Mouse (Mus musculus) heart, embryonic 10.5 days (tissue): ENCODE results near the gene Wnt1. TPM values are rescaled to one million over a fixed set of nuclear protein-coding genes. Genes with fewer than 3 reads are reported as not detected.

ENCODE experiments used
- DNase-seq: peaks from one replicate; pipeline ENCODE4 v3.0.0-alpha.2; 2017; ENCODE audit warnings: low spot score
- H3K27ac ChIP-seq: fragments of 300-500 bp; sonication (generic); 2 replicates; pipeline ENCODE4 v1.5.1; 2016; ENCODE audit warnings: mild to moderate bottlenecking
- H3K27me3 ChIP-seq: fragments of 300-500 bp; sonication (generic); 2 replicates; pipeline ENCODE4 v1.6.1; 2016; ENCODE audit warnings: mild to moderate bottlenecking; ENCODE audit not compliant: poor library complexity, insufficient read depth, severe bottlenecking
- H3K36me3 ChIP-seq: fragments of 300-500 bp; sonication (generic); 2 replicates; pipeline ENCODE4 v1.6.1; 2016; ENCODE audit warnings: mild to moderate bottlenecking, moderate library complexity
- H3K4me1 ChIP-seq: fragments of 300-500 bp; sonication (generic); 2 replicates; pipeline ENCODE4 v1.6.1; 2016; ENCODE audit warnings: mild to moderate bottlenecking
- H3K4me3 ChIP-seq: fragments of 300-500 bp; sonication (generic); 2 replicates; pipeline ENCODE4 v1.5.1; 2016; ENCODE audit warnings: mild to moderate bottlenecking, moderate library complexity
- H3K9me3 ChIP-seq: fragments of 300-500 bp; sonication (generic); 2 replicates; pipeline ENCODE4 v1.6.1; 2016; ENCODE audit warnings: mild to moderate bottlenecking, moderate library complexity
- WGBS: fragments of 180-500 bp; shearing (Covaris S2); methylation state at CpG from one replicate; pipeline ENCODE4 v1.1.7; 2016; 5-methylcytosine and 5-hydroxymethylcytosine counted together
- polyA plus RNA-seq: library from polyadenylated mRNA; unstranded; fragments of >200 nt; fragmentation: Nextera tagmentation; extraction: Ambion mirVana; gene quantifications from 2 replicates; pipeline ENCODE4 v1.2.1, GENCODE M21; 2016

The Wnt1 gene
- polyA plus RNA-seq, 1 experiment from 2014 or later: not detected

DNA sequence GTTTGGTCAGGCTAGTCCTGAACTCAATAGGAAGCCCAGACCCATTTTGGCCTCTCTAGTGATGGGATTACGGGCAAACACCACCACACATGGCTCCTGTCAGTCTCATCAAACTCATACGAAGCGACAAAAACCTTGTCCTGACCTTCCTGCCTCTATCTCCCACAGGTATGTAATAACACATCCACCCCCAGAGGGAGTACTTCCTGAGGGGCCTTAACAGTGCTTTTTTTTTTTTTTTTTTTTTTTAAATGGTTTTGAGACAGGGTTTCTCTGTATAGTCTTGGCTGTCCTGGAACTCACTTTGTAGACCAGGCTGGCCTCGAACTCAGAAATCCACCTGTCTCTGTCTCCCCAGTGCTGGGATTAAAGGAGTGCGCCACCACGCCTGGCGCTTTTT, 28.5 kb downstream of the Wnt1 start:
- no peaks in the 10 kb centered on the region for H3K27me3 ChIP-seq
- H3K4me1 ChIP-seq: peaks cover 12% of the 10 kb centered on the region; the same call in 1 of the 2 replicates
- H3K4me3 ChIP-seq: no peak overlapping the region
- DNase-seq: no peak
- no peak overlapping the region for H3K27ac ChIP-seq
- WGBS: 91% methylated on average over 7 of the region's 7 CpGs
- no peaks in the 10 kb centered on the region for H3K9me3 ChIP-seq
- H3K36me3 ChIP-seq: peaks cover 75% of the 10 kb centered on the region

DNA sequence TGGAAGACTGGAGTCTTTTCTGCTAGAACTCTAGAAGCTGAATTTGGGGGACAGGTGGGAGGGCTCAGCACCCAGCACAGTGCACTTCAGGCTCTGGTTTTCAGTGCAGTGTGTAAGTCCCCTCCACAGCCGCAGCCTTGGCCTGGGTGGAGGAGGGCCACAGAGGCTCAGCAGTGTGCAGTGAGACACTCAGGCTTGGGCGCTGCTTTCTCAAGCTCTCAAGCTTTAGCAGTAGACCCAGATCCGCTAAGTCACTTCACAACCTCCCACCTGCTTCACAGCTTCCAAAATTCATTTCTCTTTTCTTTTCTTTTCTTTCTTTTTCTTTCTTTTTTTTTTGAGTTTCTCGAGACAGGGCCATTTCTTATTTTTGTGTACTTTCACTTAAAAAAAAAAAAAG, 31.3 kb downstream of the Wnt1 start:
- no peak overlapping the region for H3K4me3 ChIP-seq
- no peaks in the 10 kb centered on the region for H3K27me3 ChIP-seq
- 76% methylated on average over 4 of the region's 4 CpGs for WGBS
- H3K4me1 ChIP-seq: peaks cover 12% of the 10 kb centered on the region; the same call in 1 of the 2 replicates
- DNase-seq: no peak
- peaks cover 77% of the 10 kb centered on the region for H3K36me3 ChIP-seq
- H3K27ac ChIP-seq: 0 out of 2 replicates have a peak overlapping the region, but pooled peaks have one; percentile 19
- H3K9me3 ChIP-seq: no peaks in the 10 kb centered on the region

DNA sequence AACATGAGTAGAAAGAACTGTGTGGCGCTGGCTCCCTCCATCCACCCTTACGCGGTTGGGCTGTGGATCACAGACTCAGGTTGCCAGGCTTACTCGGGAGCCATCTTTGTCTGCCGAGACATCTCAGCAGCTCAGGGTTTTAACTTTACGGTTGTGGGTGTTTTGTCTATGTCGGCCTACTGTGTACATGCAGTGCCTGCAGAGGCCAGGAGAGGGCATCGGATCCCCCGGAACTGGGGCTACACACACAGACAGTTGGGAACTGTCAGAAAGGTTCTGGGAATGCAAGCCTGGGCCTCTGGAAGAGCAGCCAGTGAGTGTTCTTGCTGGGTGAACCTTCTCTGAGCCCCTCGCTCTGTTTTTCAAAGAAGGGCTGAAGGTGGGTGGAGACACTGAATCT, 31.7 kb downstream of the Wnt1 start:
- Histone ChIP-seq H3K4me1 (peaks cover 12% of the 10 kb centered on the region; the same call in 1 of the 2 replicates), H3K4me3 (no peak overlapping the region), H3K36me3 (peaks cover 75% of the 10 kb centered on the region), H3K27me3 (no peaks in the 10 kb centered on the region), H3K27ac (no peak overlapping the region), H3K9me3 (no peaks in the 10 kb centered on the region)
- DNase-seq: no peak
- 34% methylated on average over 10 of the region's 10 CpGs for WGBS

DNA sequence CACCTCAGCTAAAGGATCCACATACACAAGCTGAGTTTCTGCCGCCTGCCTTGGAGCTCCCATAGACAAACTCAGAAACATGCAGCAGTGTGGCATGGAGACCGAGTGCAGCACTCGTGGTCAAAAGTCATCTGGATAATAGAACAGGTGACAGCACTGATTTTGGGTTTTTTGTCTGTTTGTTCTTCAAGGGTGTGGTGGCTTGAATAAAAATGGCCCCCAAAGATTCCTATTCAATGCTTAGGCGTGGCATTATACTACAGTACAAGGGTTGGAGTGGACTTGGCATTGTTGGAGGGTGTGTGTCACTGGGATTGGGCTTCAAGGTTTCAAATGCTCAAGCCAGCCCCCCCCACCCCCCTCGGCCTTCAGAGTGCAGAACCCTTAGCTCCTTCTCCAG, 32.5 kb downstream of the Wnt1 start:
- Histone ChIP-seq H3K27ac (no peak overlapping the region), H3K27me3 (no peaks in the 10 kb centered on the region), H3K9me3 (no peaks in the 10 kb centered on the region), H3K36me3 (peaks cover 68% of the 10 kb centered on the region), H3K4me1 (peaks cover 15% of the 10 kb centered on the region; the same call in 1 of the 2 replicates), H3K4me3 (no peak overlapping the region)
- 92% methylated on average over 5 of the region's 5 CpGs for WGBS
- DNase-seq: no peak

DNA sequence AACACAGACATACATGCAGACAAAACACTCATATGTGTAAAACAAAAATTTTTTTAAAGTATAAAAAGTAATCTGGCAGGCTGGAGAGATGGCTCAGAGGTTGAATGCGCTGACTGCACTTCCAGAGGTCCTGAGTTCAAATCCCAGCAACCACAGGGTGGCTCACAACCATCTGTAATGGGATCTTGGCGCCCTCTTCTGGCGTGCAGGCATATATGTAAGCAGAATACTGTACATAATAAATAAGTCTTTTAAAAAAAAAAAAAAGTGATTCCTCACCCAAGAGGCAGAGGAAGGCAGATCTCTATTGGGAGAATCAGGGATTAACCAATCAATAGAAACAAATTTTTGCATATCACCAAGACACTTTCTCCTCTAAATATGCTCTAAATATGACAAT, 33.8 kb downstream of the Wnt1 start:
- WGBS: 55% methylated on average over 3 of the region's 3 CpGs
- Histone ChIP-seq H3K27ac (no peak overlapping the region), H3K4me3 (no peak overlapping the region), H3K27me3 (no peaks in the 10 kb centered on the region), H3K36me3 (peaks cover 69% of the 10 kb centered on the region), H3K9me3 (no peaks in the 10 kb centered on the region), H3K4me1 (peaks cover 15% of the 10 kb centered on the region; the same call in 1 of the 2 replicates)
- no peak for DNase-seq

DNA sequence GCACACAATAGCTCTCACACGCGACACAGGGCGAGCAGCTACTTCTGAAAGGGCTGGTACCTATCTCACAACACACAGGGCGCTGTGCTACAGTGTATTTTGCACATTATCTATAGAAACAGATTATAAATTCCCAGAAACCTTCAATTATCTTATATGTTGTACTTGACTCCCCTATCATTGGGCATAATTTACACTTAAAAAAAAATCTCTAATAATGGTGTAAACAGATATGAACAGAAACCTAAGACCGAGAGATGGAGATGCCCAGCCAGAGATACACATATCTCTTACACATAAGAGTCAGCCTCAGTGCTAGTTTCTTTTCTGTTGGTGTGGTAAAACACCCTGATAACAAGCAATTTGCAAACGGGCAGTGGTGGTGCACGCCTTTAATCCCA, 38.0 kb downstream of the Wnt1 start:
- Histone ChIP-seq H3K4me3 (no peak overlapping the region), H3K9me3 (no peaks in the 10 kb centered on the region), H3K27me3 (no peaks in the 10 kb centered on the region), H3K36me3 (peaks cover 40% of the 10 kb centered on the region), H3K27ac (no peak overlapping the region), H3K4me1 (peaks cover 16% of the 10 kb centered on the region)
- WGBS: 73% methylated on average over 7 of the region's 7 CpGs
- DNase-seq: no peak

DNA sequence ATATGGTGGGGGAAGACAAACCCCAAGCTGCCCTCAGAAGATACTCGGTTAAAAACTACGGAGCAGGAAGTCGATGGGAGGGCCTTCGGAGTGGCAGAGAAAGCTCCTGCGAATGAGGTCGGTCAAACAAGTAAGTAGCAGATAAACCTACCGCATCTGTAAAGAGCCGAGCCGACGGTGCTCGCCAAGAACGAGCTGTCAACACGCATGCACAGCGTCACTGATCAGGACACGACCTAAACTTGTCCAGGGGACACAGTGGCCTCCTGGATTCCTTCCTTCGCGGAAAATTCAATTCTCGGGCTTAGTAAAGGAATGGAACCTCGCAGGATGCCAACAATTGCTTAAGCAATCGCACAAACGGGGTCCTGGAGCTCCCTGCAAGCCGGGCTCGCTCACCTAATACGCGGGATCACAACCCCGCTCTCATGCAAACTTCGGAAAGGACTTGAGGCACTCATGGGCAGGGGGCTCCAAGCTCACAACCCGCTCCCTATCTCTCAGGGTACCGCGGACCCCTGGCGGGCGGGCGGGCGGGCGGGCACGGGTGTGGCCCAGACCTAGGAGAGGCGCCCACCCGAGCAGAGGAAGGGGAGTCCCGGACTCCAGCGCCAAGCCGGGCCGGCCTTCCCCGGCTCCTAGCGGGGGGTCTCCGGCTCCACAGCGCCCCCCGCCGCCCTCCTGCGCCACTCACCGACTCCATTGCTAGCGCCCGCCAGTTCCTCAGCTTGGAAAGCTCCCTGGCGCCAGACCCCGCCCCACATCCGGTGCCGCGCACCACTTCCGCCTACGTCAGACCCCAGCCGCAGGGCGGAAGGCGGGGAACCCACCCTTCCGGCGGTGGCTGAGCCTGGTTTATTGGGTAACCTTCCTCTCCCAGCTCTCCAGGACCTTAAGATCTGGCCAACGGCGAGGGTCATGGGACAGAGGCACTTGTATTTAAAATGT, 41.4 kb downstream of the Wnt1 start, which contains the start of gene Prkag1:
Gene Prkag1, minus strand, starts transcription at position 786 of the 948 bp plus-strand sequence.
- under 1% methylated on average over 65 of the region's 66 CpGs for WGBS
- H3K4me1 ChIP-seq: peaks cover 41% of the 10 kb centered on the region

DNA sequence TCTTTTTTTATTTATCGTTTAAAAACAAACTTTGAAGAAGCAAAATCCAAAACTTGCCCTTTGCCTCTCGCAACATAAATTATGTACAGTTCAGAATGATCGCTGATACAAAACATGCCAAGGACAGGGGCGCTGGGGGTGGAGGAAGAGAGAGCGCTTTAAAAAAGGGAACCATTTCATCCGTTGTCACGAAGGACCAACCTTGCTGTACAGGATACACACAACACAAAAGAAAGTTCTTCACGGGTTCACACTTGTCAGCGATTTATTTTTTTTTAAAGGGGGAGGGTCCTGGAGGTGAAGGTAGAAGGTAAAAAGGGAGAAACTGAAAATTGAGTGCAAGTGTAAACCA, 42.0 kb downstream of the Wnt1 start:
- WGBS: 17% methylated on average over 9 of the region's 9 CpGs
- Histone ChIP-seq H3K4me1 (peaks cover 41% of the 10 kb centered on the region), H3K4me3 (peak overlapping the region; percentile 89), H3K9me3 (no peaks in the 10 kb centered on the region), H3K27ac (peak overlapping the region; percentile 96), H3K36me3 (peaks cover 49% of the 10 kb centered on the region), H3K27me3 (no peaks in the 10 kb centered on the region)
- no peak for DNase-seq

More for the DNA sequence above, 41.4 kb downstream of the Wnt1 start, which contains the start of gene Prkag1:
- Histone ChIP-seq H3K9me3 (no peaks in the 10 kb centered on the region), H3K27ac (peak within 1 kb of the TSS; percentile 96), H3K4me3 (peak within 1 kb of the TSS; percentile 89), H3K27me3 (no peaks in the 10 kb centered on the region), H3K36me3 (peaks cover 42% of the 10 kb centered on the region)
- peak; percentile 97 for DNase-seq

DNA sequence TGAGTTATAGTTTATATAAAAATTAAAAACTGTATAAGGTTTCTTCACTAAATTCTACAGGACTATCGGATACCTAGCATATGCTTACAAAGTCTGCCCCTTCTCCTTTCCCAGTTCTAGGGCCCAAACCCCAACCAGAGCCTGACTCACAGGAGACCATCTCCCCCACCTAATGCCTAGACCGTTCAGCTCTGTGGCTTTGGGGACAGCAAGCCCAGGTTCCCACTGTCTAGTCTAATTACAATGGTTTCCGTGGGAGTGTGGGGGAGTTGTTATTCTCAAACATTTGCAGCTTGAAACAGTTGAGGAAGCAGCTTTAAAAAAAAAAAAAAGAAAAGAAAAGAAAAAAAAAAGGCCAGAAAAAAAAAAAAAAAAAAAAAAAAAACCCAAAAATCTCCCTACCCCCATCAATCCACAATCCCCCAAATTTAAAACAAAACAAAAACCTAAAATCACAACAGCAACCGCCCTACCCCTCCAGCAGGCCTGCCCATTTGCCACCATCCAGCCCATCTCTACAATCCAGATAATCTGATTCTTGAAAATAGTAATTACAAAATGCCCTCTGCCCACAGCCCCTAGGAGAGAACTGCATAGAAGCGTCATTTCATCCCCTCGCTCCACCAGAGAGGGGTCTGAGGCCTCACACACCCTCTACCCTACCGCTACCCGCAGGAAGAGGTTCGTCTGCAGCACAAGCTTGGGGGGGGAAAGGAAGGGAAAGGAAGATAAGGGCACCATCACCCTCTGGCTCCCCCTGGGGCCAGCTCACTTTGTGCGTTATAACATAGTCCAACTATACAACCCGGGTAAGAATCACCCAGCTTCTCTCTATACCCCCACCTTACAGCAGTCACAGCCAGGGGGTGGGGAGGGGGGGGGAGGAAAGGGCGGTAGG, 42.8 kb downstream of the Wnt1 start:
- peak overlapping the region; percentile 96 for H3K27ac ChIP-seq
- peaks cover 38% of the 10 kb centered on the region for H3K4me1 ChIP-seq
- H3K4me3 ChIP-seq: peak overlapping the region; percentile 89; the same call in 1 of the 2 replicates
- H3K36me3 ChIP-seq: peaks cover 56% of the 10 kb centered on the region
- no peaks in the 10 kb centered on the region for H3K9me3 ChIP-seq
- peak; percentile 80 for DNase-seq
- WGBS: 50% methylated on average over 12 of the region's 12 CpGs
- no peaks in the 10 kb centered on the region for H3K27me3 ChIP-seq

DNA sequence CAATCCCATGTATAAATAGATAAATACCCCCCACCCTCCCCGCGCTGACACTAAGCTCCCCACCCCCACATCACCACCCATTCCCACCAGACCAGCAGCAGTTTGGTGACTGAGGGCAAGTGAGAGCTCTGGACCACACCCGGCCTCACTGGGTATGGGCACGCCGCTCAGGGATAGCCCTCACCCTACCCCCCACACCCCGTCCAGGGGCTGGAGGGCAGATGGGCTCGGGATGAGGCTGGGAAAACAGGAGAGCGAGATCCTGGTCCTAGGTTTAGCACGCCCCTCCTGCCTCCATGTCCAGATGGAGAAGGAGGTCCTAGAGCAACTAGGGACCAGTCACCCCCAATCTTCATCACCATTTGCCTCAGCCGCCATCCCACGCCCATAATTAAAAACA, 43.6 kb downstream of the Wnt1 start:
- no peaks in the 10 kb centered on the region for H3K27me3 ChIP-seq
- H3K4me1 ChIP-seq: peaks cover 38% of the 10 kb centered on the region
- peak; percentile 75 for DNase-seq
- H3K36me3 ChIP-seq: peaks cover 59% of the 10 kb centered on the region
- no peaks in the 10 kb centered on the region for H3K9me3 ChIP-seq
- no peak overlapping the region for H3K27ac ChIP-seq
- no peak overlapping the region for H3K4me3 ChIP-seq
- 85% methylated on average over 11 of the region's 11 CpGs for WGBS

DNA sequence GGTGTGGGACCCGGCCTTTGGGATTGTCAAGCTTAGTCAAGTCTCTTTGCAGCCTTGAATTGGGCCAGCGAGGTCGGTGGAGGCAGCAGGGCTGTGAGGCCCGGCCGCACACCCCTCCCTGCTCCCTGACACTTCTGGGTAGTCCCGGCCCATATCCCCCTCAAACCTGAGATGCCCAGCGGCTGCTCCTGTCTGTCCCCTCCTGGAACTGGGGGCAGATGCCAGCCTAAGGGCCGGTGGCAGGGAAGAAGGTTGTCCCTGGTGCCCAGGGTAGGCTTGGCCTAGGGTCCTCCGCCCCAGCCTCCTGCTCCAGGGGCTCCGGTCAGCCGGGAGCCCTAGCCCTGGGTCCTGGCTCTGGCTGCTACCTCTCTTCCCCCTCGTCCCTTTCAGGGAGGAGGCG, 44.4 kb downstream of the Wnt1 start:
- 84% methylated on average over 13 of the region's 13 CpGs for WGBS
- no peak overlapping the region for H3K4me3 ChIP-seq
- peaks cover 35% of the 10 kb centered on the region for H3K4me1 ChIP-seq
- H3K27me3 ChIP-seq: no peaks in the 10 kb centered on the region
- DNase-seq: no peak
- H3K9me3 ChIP-seq: no peaks in the 10 kb centered on the region
- H3K27ac ChIP-seq: no peak overlapping the region
- peaks cover 66% of the 10 kb centered on the region for H3K36me3 ChIP-seq

DNA sequence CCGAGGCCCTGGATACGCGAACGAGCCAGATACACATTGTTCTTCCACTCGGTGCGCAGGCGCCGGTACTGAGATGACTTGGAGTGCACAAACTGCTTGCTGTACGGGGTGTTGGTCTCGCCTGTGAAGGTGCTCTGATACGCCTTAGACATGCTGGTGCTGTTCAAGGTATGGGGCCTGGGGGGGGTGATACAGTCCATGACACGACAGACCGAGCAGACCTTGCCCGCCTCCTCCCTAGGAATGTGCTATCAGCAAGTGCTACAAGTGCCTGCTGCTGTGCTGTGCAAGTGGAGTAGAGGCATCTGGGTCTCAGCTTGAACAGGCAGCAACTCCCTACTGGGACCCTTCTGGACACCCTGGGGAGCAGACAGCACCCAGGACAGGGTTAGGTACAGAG, 45.6 kb downstream of the Wnt1 start:
- Histone ChIP-seq H3K27ac (no peak overlapping the region), H3K36me3 (peaks cover 79% of the 10 kb centered on the region), H3K4me1 (peaks cover 27% of the 10 kb centered on the region), H3K27me3 (no peaks in the 10 kb centered on the region), H3K9me3 (no peaks in the 10 kb centered on the region), H3K4me3 (no peak overlapping the region)
- 82% methylated on average over 14 of the region's 14 CpGs for WGBS
- no peak for DNase-seq
